Mouse (Mus musculus): ENCODE data around the gene Foxc1. TPM values are rescaled to one million over a fixed set of nuclear protein-coding genes. Genes with fewer than 3 reads are reported as not detected.

The Foxc1 gene
- total and polyA plus RNA-seq, 2 experiments from 2014 or later, result 2.2 to 12.6 TPM

DNA sequence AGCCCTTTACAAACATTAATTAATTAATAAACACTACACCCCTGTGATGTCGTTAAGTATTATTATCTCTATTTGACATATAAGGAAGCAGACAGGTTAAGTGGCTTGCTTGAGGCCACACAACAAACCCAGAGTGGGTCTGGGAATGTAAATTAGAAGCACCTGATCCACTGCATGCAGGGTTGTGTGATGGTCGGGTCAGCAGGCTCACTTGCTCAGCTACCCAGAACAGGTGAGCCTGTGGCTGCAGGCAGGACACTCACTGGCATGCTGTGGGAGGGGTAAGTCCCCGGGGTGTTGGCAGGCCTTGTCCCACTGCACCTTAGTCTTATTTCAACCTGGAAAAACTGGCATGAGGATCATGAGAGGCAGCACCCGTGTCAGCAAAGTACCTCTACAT lies 47.6 kb downstream of the Foxc1 start:
- H3K4me1 ChIP-seq (ENCODE audit: insufficient read depth, low read length), result no peaks in the 10 kb centered on the region
- no peak overlapping the region for H3K4me2 ChIP-seq (ENCODE audit: low read depth, low read length, poor library complexity, severe bottlenecking)
- no peaks in the 10 kb centered on the region for H3K27me3 ChIP-seq (ENCODE audit: insufficient read depth, low read length)
- ATAC-seq (ENCODE audit: low FRiP score) (no peak), DNase-seq (ENCODE audit: low spot score) (no peak)
- H3K9me3 ChIP-seq (ENCODE audit: low read length), result no peaks in the 10 kb centered on the region
- H3K4me3 ChIP-seq (ENCODE audit: low read depth, low read length), result no peak overlapping the region
- H3K9ac ChIP-seq (replicated peaks; ENCODE audit: low read length, poor library complexity, severe bottlenecking), result no peak overlapping the region
- no peaks in the 10 kb centered on the region for H3K36me3 ChIP-seq (ENCODE audit: insufficient read depth, low read length)
- 68% methylated on average over 4 of the region's 4 CpGs for WGBS
- no peak for TF ChIP-seq CTCF (IDR thresholded peaks at IDR 0.05)
- no peak overlapping the region for H3K27ac ChIP-seq (ENCODE audit: low read depth, low read length)

DNA sequence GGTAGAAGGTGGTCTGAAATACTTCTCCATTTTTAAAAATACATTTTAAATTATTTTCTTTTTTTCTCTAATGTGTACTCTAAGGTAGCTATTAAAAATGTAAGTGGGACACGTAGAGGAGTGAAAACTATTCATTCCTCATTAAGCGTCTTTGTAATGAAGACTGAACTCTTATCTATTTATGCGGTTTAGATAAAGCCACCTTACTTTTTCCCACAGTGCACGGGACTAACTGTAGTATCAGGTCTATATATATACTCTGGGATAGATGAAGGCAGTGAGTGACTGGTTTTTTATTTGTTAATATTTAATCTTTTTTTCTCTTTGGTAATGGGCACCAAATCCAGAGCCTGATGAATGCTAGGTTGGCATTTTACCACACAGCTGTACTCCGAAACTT lies 53.8 kb downstream of the Foxc1 start:
- Histone ChIP-seq H3K27me3 (ENCODE audit: insufficient read depth, low read length) (no peaks in the 10 kb centered on the region), H3K9ac (replicated peaks; ENCODE audit: low read length, poor library complexity, severe bottlenecking) (no peak overlapping the region), H3K27ac (ENCODE audit: low read depth, low read length) (no peak overlapping the region), H3K9me3 (ENCODE audit: low read length) (no peaks in the 10 kb centered on the region), H3K4me3 (ENCODE audit: low read depth, low read length) (no peak overlapping the region), H3K36me3 (ENCODE audit: insufficient read depth, low read length) (no peaks in the 10 kb centered on the region), H3K4me1 (ENCODE audit: insufficient read depth, low read length) (no peaks in the 10 kb centered on the region), H3K4me2 (ENCODE audit: low read depth, low read length, poor library complexity, severe bottlenecking) (no peak overlapping the region)
- TF ChIP-seq CTCF (IDR thresholded peaks at IDR 0.05), result no peak
- WGBS, result 88% methylated on average over 5 of the region's 5 CpGs
- no peak for ATAC-seq (ENCODE audit: low FRiP score)
- no peak for DNase-seq (ENCODE audit: low spot score)

Other genes with a start within 250 kb of the Foxc1 start
- 0.90 and 0.99 TPM in 2 replicates for gene A530084C06Rik, start 247.3 kb upstream of the Foxc1 start, total RNA-seq (2014; rRNA removed)
- not detected in 2 replicates for gene A530084C06Rik, start 247.3 kb upstream of the Foxc1 start, polyA plus RNA-seq (2015; fragmentation: Nextera tagmentation; extraction: Ambion mirVana)
- gene Foxf2, start 180.8 kb upstream of the Foxc1 start, total RNA-seq (2014; rRNA removed), result 7.5 and 11.0 TPM in 2 replicates
- gene Foxf2, start 180.8 kb upstream of the Foxc1 start, polyA plus RNA-seq (2015; fragmentation: Nextera tagmentation; extraction: Ambion mirVana), result 4.3 and 5.1 TPM in 2 replicates

Measured in midbrain, postnatal 0 days (tissue).